Mouse (Mus musculus) intestine, postnatal 0 days (tissue): ENCODE measurements at regions not wholly inside any gene's neighbourhood (a gene's known extent, or its start where the extent isn't known, plus 50 kb on each side); places are given as distances from the start of the nearest gene placed in this dataset.
A peak's percentile ranks its signal among the peaks of the same experiment; 100 is the strongest.

Experiments
- ATAC-seq: fragments of 200-750 bp; cut with Nextera tagmentation; 2 replicates; pipeline ENCODE4 v1.8.0; 2017; ENCODE audit warnings: mild to moderate bottlenecking, moderate TSS enrichment, moderate library complexity
- H3K27ac ChIP-seq: fragments of 300-500 bp; sonication (generic); 2 replicates; pipeline ENCODE4 v1.5.1; 2014; ENCODE audit warnings: mild to moderate bottlenecking, low read depth, low read length, moderate library complexity
- H3K27me3 ChIP-seq: fragments of 300-500 bp; sonication (generic); replicated peaks from 2 replicates; pipeline ENCODE4 v1.6.1; 2014; ENCODE audit warnings: low read length, mixed read lengths; ENCODE audit not compliant: control insufficient read depth, insufficient read depth
- H3K36me3 ChIP-seq: fragments of 300-500 bp; sonication (generic); 2 replicates; pipeline ENCODE4 v1.6.1; 2014; ENCODE audit warnings: mild to moderate bottlenecking, moderate library complexity; ENCODE audit not compliant: control insufficient read depth, insufficient read depth
- H3K4me1 ChIP-seq: fragments of 300-500 bp; sonication (generic); replicated peaks from 2 replicates; pipeline ENCODE4 v1.6.1; 2014; ENCODE audit warnings: antibody characterized with exemption, low read length, mixed read lengths; ENCODE audit not compliant: control insufficient read depth, insufficient read depth
- H3K4me2 ChIP-seq: fragments of 300-500 bp; sonication (generic); replicated peaks from 2 replicates; pipeline ENCODE4 v1.6.1; 2014; ENCODE audit warnings: low read depth, mild to moderate bottlenecking, moderate library complexity
- H3K4me3 ChIP-seq: fragments of 300-500 bp; sonication (generic); 2 replicates; pipeline ENCODE4 v1.5.1; 2014; ENCODE audit warnings: low read depth, low read length
- H3K9ac ChIP-seq: fragments of 300-500 bp; sonication (generic); 2 replicates; pipeline ENCODE4 v1.6.1; 2014; ENCODE audit warnings: mild to moderate bottlenecking, low read depth, low read length
- H3K9me3 ChIP-seq: fragments of 300-500 bp; sonication (generic); 2 replicates; pipeline ENCODE4 v1.6.1; 2016; ENCODE audit warnings: mixed run types; ENCODE audit not compliant: control insufficient read depth
- CTCF ChIP-seq: sonication (generic); IDR thresholded peaks from 2 replicates; pipeline ENCODE4 v1.5.1; 2016; ENCODE audit warnings: low read depth, mild to moderate bottlenecking, control low read depth, antibody characterized with exemption, moderate library complexity
- WGBS: fragments of 180-500 bp; shearing (Covaris S2); extraction: QIAGEN DNeasy Blood & Tissue Kit; methylation state at CpG from one replicate; pipeline ENCODE4 v1.1.7; 2014; 5-methylcytosine and 5-hydroxymethylcytosine counted together

DNA sequence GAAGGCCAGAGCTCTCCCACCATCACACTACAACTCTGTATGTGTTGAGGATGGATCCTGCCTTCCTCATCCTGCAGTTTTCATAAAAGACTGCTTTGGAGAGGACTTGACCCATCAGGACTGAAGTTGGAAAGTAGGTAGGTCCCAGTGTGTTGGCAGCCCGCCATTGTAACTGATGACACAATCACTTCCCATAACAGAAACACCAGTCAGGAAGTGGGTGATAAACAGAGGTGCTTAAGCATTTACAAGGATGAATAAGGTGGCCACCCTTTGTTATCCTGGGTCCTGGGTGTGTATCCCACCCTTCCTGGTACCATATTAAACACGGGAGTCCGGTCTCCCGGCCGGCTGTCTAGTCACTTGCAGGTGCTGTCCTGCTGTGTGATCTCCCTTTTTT, 118.3 kb downstream of the Snx10 start:
- no peak overlapping the region for H3K27ac ChIP-seq
- no peaks in the 10 kb centered on the region for H3K27me3 ChIP-seq
- no peak overlapping the region for H3K4me3 ChIP-seq
- no peaks in the 10 kb centered on the region for H3K4me1 ChIP-seq
- no peak for ATAC-seq
- no peak overlapping the region for H3K9ac ChIP-seq
- H3K9me3 ChIP-seq = no peaks in the 10 kb centered on the region
- 70% methylated on average over 5 of the region's 5 CpGs for WGBS
- no peak for TF ChIP-seq CTCF
- H3K4me2 ChIP-seq = no peak overlapping the region
- no peaks in the 10 kb centered on the region for H3K36me3 ChIP-seq

DNA sequence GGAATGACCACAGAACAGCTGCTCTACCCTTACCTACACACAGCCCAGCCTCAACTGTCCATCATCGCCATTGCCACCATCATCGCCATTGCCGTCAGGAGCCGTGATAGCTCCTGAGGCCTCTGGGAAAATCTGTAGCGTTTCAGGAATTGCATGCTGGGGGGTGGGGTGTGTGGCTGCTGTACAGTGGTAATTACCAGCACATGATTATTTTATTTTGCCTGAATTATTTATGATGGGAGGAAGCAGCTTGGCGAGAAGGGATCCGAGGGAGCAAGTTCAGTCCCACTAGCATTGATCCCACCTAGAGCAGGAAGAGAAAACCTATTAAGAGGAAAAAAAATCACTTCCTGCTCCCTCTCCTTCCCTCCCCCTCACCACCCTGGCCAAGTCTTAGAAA, 125.1 kb downstream of the Snx10 start:
- no peaks in the 10 kb centered on the region for H3K4me1 ChIP-seq
- H3K27ac ChIP-seq = no peak overlapping the region
- no peaks in the 10 kb centered on the region for H3K27me3 ChIP-seq
- no peaks in the 10 kb centered on the region for H3K9me3 ChIP-seq
- ATAC-seq = no peak
- TF ChIP-seq CTCF = no peak
- no peaks in the 10 kb centered on the region for H3K36me3 ChIP-seq
- 88% methylated on average over 7 of the region's 7 CpGs for WGBS
- H3K9ac ChIP-seq = no peak overlapping the region
- H3K4me2 ChIP-seq = no peak overlapping the region
- no peak overlapping the region for H3K4me3 ChIP-seq

DNA sequence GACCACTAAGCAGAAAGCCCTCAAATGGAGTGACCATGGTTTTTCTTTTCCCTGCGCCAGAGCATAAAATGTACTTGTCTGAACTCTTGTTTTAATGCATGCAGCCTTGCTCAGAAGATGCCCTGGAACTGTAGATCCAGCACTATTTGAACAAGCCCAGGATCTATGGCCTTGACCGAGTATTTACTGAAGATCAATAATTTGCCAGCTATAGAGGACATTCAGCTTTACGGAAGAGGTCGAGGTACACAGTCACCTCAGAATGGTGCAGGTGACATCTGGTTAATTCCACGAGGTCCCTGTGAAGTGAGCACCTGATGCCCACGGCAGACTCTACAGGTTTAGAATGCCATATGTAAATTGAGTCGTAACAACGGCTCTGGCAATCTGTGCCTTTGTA, 130.1 kb downstream of the Snx10 start:
- H3K4me3 ChIP-seq = no peak overlapping the region

DNA sequence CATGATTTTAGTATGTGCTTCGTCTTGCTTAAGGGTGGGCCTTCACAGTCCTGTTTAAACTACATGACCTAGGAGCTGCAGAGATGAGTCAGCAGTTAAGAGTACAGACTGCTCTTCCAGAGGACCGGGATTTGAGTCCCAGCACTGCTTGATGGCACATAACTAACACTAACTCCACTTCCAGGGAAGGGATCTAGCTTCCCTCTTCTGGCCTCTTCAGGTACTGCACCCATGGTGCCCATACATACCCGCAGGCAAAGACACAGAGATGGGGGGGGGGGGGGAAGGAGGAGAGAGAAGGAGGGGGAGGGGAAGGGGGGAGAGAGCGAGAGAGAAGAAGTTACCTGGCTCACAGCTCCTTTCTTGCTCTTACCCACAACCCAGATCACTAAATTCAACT, 131.3 kb downstream of the Snx10 start:
- Histone ChIP-seq H3K4me3 (no peak overlapping the region), H3K27me3 (no peaks in the 10 kb centered on the region), H3K36me3 (no peaks in the 10 kb centered on the region), H3K27ac (no peak overlapping the region), H3K4me2 (no peak overlapping the region), H3K4me1 (no peaks in the 10 kb centered on the region), H3K9me3 (no peaks in the 10 kb centered on the region), H3K9ac (no peak overlapping the region)
- ATAC-seq = no peak
- 93% methylated on average over 4 of the region's 4 CpGs for WGBS
- peak; percentile 33 for TF ChIP-seq CTCF

More for the DNA sequence above, 130.1 kb downstream of the Snx10 start:
- no peak for ATAC-seq
- Histone ChIP-seq H3K4me1 (no peaks in the 10 kb centered on the region), H3K36me3 (no peaks in the 10 kb centered on the region), H3K9ac (no peak overlapping the region), H3K27me3 (no peaks in the 10 kb centered on the region), H3K27ac (no peak overlapping the region), H3K4me2 (no peak overlapping the region), H3K9me3 (no peaks in the 10 kb centered on the region)
- 66% methylated on average over 8 of the region's 8 CpGs for whole genome bisulfite sequencing
- TF ChIP-seq CTCF = no peak

DNA sequence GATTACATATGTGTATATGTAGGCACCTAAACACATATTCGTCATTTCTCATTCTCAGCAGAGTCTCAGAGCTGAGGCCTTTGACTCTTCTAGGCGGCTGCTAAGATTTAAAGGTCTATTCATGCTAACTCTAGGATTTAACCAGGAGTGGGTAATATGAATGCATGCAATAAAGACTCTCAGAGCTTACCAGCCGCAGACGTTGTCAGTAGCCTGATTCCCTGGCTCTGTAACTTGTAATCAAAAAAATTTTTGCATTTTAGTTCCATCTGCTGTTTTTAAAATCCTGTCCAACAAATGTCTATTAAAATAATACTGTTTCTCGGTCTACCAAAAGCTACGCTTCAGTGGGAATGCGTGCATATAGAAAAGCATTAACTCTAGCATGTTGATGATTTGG, 132.4 kb downstream of the Snx10 start:
- H3K27ac ChIP-seq = no peak overlapping the region
- TF ChIP-seq CTCF = no peak
- no peaks in the 10 kb centered on the region for H3K4me1 ChIP-seq
- no peak for ATAC-seq
- H3K27me3 ChIP-seq = no peaks in the 10 kb centered on the region
- H3K4me3 ChIP-seq = no peak overlapping the region
- H3K9me3 ChIP-seq = no peaks in the 10 kb centered on the region
- H3K9ac ChIP-seq = no peak overlapping the region
- H3K4me2 ChIP-seq = no peak overlapping the region
- WGBS = 79% methylated on average over 7 of the region's 7 CpGs
- no peaks in the 10 kb centered on the region for H3K36me3 ChIP-seq

DNA sequence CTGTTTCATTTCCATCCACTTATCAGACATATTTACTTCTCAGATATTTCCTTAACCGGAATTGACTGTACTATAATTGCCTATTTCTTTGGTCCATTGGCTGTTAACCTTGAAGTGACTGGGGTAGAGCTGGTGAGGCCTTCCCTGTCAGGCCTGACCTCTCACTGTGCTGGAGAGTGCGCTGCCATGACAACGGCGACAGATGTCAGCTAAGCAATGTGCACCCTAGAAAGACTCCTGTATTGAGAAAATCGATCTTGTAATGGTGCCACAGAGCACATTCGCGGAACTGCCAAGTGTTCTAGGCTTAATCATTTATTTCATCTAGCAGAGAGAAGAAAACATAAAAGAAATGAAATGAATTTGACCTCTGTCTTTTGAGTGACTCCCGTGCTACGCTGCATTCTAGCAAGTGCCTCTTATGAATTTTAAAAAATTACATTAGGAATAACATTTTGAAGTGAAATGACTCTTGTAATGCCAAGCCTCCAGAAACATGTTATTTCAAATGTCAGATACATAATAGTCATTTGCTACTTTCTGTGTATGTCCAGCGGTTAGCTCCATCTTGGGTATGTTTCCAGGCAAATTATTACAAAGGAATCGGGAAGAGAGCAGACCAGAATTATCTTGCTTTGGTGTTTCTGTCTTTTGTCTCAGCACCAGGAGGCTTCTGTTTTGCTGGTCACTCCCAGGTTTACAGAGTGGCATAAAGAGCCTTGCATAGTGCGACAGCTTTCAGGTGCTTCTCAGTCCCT, 133.4 kb downstream of the Snx10 start:
- H3K27me3 ChIP-seq = no peaks in the 10 kb centered on the region
- 67% methylated on average over 12 of the region's 12 CpGs for WGBS
- TF ChIP-seq CTCF = no peak
- H3K36me3 ChIP-seq = no peaks in the 10 kb centered on the region
- no peak overlapping the region for H3K4me3 ChIP-seq
- H3K4me1 ChIP-seq = no peaks in the 10 kb centered on the region
- no peak for ATAC-seq
- no peak overlapping the region for H3K27ac ChIP-seq
- no peak overlapping the region for H3K9ac ChIP-seq
- H3K4me2 ChIP-seq = no peak overlapping the region
- no peaks in the 10 kb centered on the region for H3K9me3 ChIP-seq
